Mouse (Mus musculus): Measurements from ENCODE around the gene Hbq1a. TPM values are rescaled to one million over a fixed set of nuclear protein-coding genes. Genes with fewer than 3 reads are reported as not detected.
A peak's percentile ranks its signal among the peaks of the same experiment; 100 is the strongest.

The Hbq1a gene
- polyA plus RNA-seq, 1 experiment from 2014 or later: not detected

DNA sequence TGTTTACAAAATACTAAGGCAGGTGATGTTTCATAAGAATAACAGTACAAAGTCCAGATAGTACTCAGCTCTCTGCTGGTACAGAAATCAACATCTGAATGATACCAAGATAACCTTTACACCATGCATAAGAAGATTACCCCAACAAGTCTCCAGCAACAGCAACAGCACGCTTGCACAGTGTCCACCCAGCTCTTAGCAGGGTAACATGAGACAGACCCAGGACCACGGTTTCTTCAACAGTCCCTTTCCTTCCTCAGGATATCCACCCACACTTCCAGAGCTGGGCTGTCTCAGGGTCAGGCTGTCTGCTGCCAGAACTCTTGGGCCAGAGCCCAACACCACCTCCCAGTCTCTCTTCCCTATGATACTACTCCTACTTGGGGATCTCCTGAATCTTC lies 39.3 kb downstream of the Hbq1a start:
- TF ChIP-seq EP300 (optimal IDR thresholded peaks at IDR 0.05) (no peak), CTCF (IDR thresholded peaks at IDR 0.05; ENCODE audit: low read depth) (no peak)
- DNase-seq (ENCODE audit: low spot score) (no peak), ATAC-seq (ENCODE audit: low FRiP score, low TSS enrichment) (no peak)
- H3K4me3 ChIP-seq (ENCODE audit: low read depth, low read length): no peak overlapping the region
- H3K9me3 ChIP-seq (ENCODE audit: control insufficient read depth, low read length): no peaks in the 10 kb centered on the region
- no peaks in the 10 kb centered on the region for H3K4me1 ChIP-seq (replicated peaks; ENCODE audit: control insufficient read depth, insufficient read depth)
- H3K27ac ChIP-seq (replicated peaks): no peak overlapping the region
- H3K4me2 ChIP-seq (replicated peaks; ENCODE audit: low read depth): no peak overlapping the region
- no peak overlapping the region for H3K9ac ChIP-seq (ENCODE audit: low read length)
- no peaks in the 10 kb centered on the region for H3K27me3 ChIP-seq (ENCODE audit: control insufficient read depth, insufficient read depth, low read length)
- no peaks in the 10 kb centered on the region for H3K36me3 ChIP-seq (ENCODE audit: control insufficient read depth, insufficient read depth, low read length)
- WGBS: 49% methylated on average over 2 of the region's 2 CpGs

DNA sequence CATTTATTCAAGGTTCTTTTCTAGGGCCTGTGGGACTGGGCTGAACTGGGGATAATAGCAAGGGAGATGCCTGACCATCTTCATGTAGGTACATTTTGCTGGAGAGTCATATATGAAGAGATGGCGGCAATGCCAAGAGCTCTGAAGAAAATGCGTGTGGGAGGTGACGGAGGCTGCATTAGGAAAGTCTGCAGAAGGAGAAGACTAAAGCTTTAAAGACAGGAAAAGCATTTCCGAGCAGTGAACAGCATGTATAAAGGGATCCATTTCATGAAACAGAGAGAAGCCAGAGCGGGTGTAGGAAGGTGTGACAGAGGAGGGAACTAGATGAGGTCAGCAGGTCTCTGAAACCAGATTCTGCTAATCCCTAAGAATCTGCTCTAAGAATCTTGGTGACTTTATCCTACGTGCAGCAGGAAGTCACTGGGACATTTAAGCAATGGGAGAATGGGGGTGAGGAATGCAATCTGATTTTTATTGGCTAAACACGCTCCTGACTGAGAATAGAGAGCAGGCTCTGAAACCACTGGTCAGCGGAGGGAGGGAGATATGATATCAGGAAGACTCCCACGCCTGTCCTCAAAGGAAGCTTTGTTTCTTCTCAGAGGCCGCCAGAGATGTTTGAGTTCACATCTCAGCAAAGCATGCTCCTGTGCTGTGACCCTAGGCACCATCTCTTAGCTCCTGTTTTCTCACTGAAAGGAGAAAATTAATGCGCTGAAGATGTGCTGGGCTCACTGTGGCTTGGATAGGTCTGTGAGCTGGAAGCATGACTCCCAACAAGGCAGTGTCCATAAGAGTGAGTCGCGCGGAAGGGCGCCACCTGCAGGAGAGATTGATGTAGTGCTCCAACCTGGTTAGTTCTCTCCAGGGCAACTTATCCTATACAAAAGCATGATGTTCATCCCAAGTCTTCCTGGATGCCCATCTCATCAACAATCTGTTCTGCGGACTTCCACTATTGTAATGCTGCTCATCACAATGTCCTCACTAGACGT lies 40.9 kb downstream of the Hbq1a start:
- TF ChIP-seq CTCF (IDR thresholded peaks at IDR 0.05; ENCODE audit: low read depth) (peak; percentile 85), EP300 (optimal IDR thresholded peaks at IDR 0.05) (no peak)
- DNase-seq (ENCODE audit: low spot score) (peak; percentile 78), ATAC-seq (ENCODE audit: low FRiP score, low TSS enrichment) (0 out of 2 replicates have a peak, but pooled peaks have one; percentile 28)
- no peaks in the 10 kb centered on the region for H3K4me1 ChIP-seq (replicated peaks; ENCODE audit: control insufficient read depth, insufficient read depth)
- H3K9me3 ChIP-seq (ENCODE audit: control insufficient read depth, low read length): no peaks in the 10 kb centered on the region
- H3K4me2 ChIP-seq (replicated peaks; ENCODE audit: low read depth): no peak overlapping the region
- H3K9ac ChIP-seq (ENCODE audit: low read length): no peak overlapping the region
- H3K36me3 ChIP-seq (ENCODE audit: control insufficient read depth, insufficient read depth, low read length): no peaks in the 10 kb centered on the region
- H3K27ac ChIP-seq (replicated peaks): no peak overlapping the region
- no peaks in the 10 kb centered on the region for H3K27me3 ChIP-seq (ENCODE audit: control insufficient read depth, insufficient read depth, low read length)
- 38% methylated on average over 17 of the region's 17 CpGs for WGBS
- no peak overlapping the region for H3K4me3 ChIP-seq (ENCODE audit: low read depth, low read length)

DNA sequence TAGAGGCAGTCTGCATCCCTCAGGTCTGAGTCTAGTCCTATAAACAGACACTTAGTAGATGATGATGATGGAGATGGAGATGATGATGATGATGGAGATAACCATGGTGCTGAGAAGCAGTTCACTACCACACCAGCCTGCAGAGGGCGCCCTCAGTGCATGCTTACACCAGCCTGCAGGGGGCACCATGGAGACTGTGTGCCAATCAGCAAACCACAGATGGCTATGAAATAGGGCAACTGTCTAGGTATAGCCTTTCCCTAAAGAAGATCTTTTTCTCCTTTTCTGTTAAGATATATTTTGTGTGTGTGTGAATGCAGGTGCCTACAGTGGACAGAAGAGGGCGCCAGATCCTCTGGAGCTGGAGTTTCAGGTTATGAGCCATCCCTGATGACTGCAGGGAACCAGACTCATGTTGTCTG lies 42.9 kb downstream of the Hbq1a start:
- TF ChIP-seq EP300 (optimal IDR thresholded peaks at IDR 0.05) (no peak), CTCF (IDR thresholded peaks at IDR 0.05; ENCODE audit: low read depth) (peak; percentile 85)
- no peaks in the 10 kb centered on the region for H3K36me3 ChIP-seq (ENCODE audit: control insufficient read depth, insufficient read depth, low read length)
- H3K27me3 ChIP-seq (ENCODE audit: control insufficient read depth, insufficient read depth, low read length): no peaks in the 10 kb centered on the region
- no peaks in the 10 kb centered on the region for H3K9me3 ChIP-seq (ENCODE audit: control insufficient read depth, low read length)
- no peak overlapping the region for H3K4me2 ChIP-seq (replicated peaks; ENCODE audit: low read depth)
- peaks cover 3% of the 10 kb centered on the region; the same call in 1 of the 2 replicates for H3K4me1 ChIP-seq (replicated peaks; ENCODE audit: control insufficient read depth, insufficient read depth)
- WGBS: 17% methylated on average over 2 of the region's 2 CpGs
- no peak overlapping the region for H3K4me3 ChIP-seq (ENCODE audit: low read depth, low read length)
- H3K9ac ChIP-seq (ENCODE audit: low read length): no peak overlapping the region
- no peak for ATAC-seq (ENCODE audit: low FRiP score, low TSS enrichment)
- no peak overlapping the region for H3K27ac ChIP-seq (replicated peaks)
- peak; percentile 59 for DNase-seq (ENCODE audit: low spot score)

DNA sequence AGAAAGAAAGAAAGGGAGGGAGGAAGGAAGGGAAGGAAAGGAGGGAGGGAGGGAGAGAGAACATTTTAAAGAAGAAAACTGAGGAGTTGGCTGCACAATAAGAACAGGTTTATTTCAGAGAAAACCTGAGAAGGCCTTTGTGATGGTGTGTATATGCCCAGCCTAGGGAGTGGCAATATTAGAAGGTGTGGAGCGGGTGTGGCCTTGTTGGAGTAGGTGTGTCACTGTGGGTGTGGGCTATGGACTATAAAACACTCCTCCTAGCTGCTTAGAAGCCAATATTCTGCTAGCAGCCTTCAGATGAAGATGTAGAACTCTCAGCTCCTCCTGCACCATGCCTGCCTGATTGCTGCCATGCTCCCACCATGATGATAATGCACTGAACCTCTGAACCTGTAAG lies 43.5 kb downstream of the Hbq1a start:
- Histone ChIP-seq H3K36me3 (ENCODE audit: control insufficient read depth, insufficient read depth, low read length) (no peaks in the 10 kb centered on the region), H3K9me3 (ENCODE audit: control insufficient read depth, low read length) (no peaks in the 10 kb centered on the region), H3K27ac (replicated peaks) (0 out of 2 replicates have a peak overlapping the region, but pooled peaks have one; percentile 35), H3K4me2 (replicated peaks; ENCODE audit: low read depth) (no peak overlapping the region), H3K4me1 (replicated peaks; ENCODE audit: control insufficient read depth, insufficient read depth) (peaks cover 3% of the 10 kb centered on the region), H3K9ac (ENCODE audit: low read length) (no peak overlapping the region), H3K27me3 (ENCODE audit: control insufficient read depth, insufficient read depth, low read length) (no peaks in the 10 kb centered on the region), H3K4me3 (ENCODE audit: low read depth, low read length) (no peak overlapping the region)
- TF ChIP-seq CTCF (IDR thresholded peaks at IDR 0.05; ENCODE audit: low read depth): no peak
- TF ChIP-seq EP300 (optimal IDR thresholded peaks at IDR 0.05): no peak
- 76% methylated on average over 1 of the region's 1 CpGs for WGBS
- peak; percentile 67 for DNase-seq (ENCODE audit: low spot score)
- peak; percentile 74 for ATAC-seq (ENCODE audit: low FRiP score, low TSS enrichment)

DNA sequence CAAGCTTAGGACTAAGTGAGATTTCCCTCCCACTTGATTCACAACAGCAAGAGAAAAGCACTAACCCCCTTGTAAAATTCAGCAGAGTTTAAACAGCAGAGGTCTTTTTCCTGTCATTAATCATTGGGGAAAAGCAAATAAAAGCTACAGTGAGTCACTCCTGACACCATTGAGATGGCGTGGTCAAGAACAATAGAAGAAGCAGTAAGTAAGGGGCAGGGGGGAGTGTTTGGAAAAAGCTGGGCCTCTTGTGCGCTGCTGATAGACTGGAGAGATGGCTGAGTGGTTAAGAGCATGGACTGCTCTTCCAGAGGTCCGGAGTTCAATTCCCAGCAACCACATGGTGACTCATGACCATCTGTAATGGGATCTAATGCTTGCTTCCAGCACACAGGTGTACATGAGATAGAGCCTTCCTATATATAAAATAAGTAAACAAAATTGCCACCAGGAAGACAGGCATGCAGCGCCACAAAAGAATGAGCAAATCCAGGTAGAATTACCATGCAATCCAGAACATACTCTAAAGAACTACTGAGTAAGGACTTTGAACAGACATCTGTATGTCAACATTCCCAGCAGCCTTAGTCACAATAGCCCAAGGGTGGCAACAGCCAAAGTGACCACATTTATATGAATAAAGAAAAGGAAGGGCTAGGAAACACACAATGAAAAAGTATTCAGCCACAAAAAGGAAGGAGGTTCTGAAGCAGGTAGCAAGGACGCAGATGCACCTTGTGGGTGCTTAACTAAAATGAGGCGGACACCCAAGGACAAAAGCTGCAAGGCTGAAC lies 45.8 kb downstream of the Hbq1a start:
- Histone ChIP-seq H3K9me3 (ENCODE audit: control insufficient read depth, low read length) (no peaks in the 10 kb centered on the region), H3K4me3 (ENCODE audit: low read depth, low read length) (no peak overlapping the region), H3K27ac (replicated peaks) (peak overlapping the region; percentile 76), H3K9ac (ENCODE audit: low read length) (no peak overlapping the region), H3K4me2 (replicated peaks; ENCODE audit: low read depth) (no peak overlapping the region), H3K27me3 (ENCODE audit: control insufficient read depth, insufficient read depth, low read length) (no peaks in the 10 kb centered on the region), H3K36me3 (ENCODE audit: control insufficient read depth, insufficient read depth, low read length) (no peaks in the 10 kb centered on the region), H3K4me1 (replicated peaks; ENCODE audit: control insufficient read depth, insufficient read depth) (peaks cover 6% of the 10 kb centered on the region)
- 50% methylated on average over 6 of the region's 6 CpGs for WGBS
- DNase-seq (ENCODE audit: low spot score) (peak; percentile 49), ATAC-seq (ENCODE audit: low FRiP score, low TSS enrichment) (peak; percentile 52)
- TF ChIP-seq CTCF (IDR thresholded peaks at IDR 0.05; ENCODE audit: low read depth) (no peak), EP300 (optimal IDR thresholded peaks at IDR 0.05) (no peak)
